Mouse (Mus musculus): ENCODE results near the gene Tle3.

Gene Tle3

GRCm38 (mm10) chr9:61359741-61360140 lies 12.4 kb upstream of the Tle3 start:
- no peak for DNase-seq

- no peak for DNase-seq
Measured at GRCm38 (mm10) chr9:61360163-61360562, 12.0 kb upstream of the Tle3 start.

- peak; percentile 78 to 81 for DNase-seq
Measured at GRCm38 (mm10) chr9:61360727-61361631, 11.2 kb upstream of the Tle3 start.

- DNase-seq = no peak
Measured at GRCm38 (mm10) chr9:61363194-61363593, 9.0 kb upstream of the Tle3 start.

GRCm38 (mm10) chr9:61366108-61366507 lies 6.1 kb upstream of the Tle3 start:
- DNase-seq = no peak

- no peak for DNase-seq
Measured at GRCm38 (mm10) chr9:61367156-61367555, 5.0 kb upstream of the Tle3 start.

GRCm38 (mm10) chr9:61367857-61368566 lies 4.2 kb upstream of the Tle3 start:
- DNase-seq = no peak

GRCm38 (mm10) chr9:61368567-61369240 lies 3.5 kb upstream of the Tle3 start:
- peak; percentile 82 to 86 for DNase-seq

GRCm38 (mm10) chr9:61369316-61370273 lies 2.6 kb upstream of the Tle3 start:
- peak; percentile 66 to 81 for DNase-seq

- peak; percentile 100 for DNase-seq
Measured at GRCm38 (mm10) chr9:61370454-61370888, 1.7 kb upstream of the Tle3 start.

GRCm38 (mm10) chr9:61370889-61371754 lies 1.0 kb upstream of the Tle3 start:
- DNase-seq = peak; percentile 79 to 89

GRCm38 (mm10) chr9:61372510-61372975 lies 377 bp downstream of the Tle3 start:
- peak in 1 of 2 experiments; percentile 79 for DNase-seq

GRCm38 (mm10) chr9:61372976-61373633 lies 939 bp downstream of the Tle3 start:
- peak; percentile 72 to 77 for DNase-seq

GRCm38 (mm10) chr9:61373634-61373941 lies 1.4 kb downstream of the Tle3 start:
- DNase-seq = peak in 1 of 2 experiments; percentile 57

GRCm38 (mm10) chr9:61373942-61374900 lies 2.1 kb downstream of the Tle3 start:
- DNase-seq = peak; percentile 69 to 70

GRCm38 (mm10) chr9:61375002-61375401 lies 2.8 kb downstream of the Tle3 start:
- DNase-seq = no peak

- no peak for DNase-seq
Measured at GRCm38 (mm10) chr9:61375802-61376561, 3.8 kb downstream of the Tle3 start.

GRCm38 (mm10) chr9:61376650-61377049 lies 4.5 kb downstream of the Tle3 start:
- DNase-seq = no peak
